Mouse (Mus musculus): ENCODE results near the gene Trp53i13.

DNA sequence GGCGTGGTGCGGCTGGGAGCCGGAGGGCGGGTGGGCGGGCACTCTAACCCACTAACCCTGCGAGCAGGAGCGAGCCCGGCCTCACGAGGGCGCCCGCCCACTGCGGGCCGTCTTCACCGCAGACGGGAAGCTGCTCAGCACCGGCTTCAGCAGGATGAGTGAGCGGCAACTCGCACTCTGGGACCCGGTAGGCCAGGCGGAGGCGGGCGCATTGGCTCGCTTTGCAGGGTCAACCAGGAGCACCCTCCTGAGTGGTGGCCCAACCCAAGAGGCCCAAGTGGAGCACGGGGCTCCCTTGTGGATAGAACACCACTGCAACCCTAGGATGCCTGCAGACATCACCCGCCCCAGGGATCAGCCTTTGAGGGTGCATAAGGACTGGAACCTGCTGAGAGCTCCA lies 48.6 kb downstream of the Trp53i13 start:
- TF ChIP-seq CTCF (IDR thresholded peaks at IDR 0.05; ENCODE audit: low read depth): peak; percentile 72
- TF ChIP-seq EP300 (optimal IDR thresholded peaks at IDR 0.05): no peak

Measured in stomach, postnatal 0 days (tissue).